Mouse (Mus musculus) embryonic fibroblast, embryonic 13.5 days (primary cell): ENCODE measurements at regions not wholly inside any gene's neighbourhood (a gene's known extent, or its start where the extent isn't known, plus 50 kb on each side); places are given as distances from the start of the nearest gene placed in this dataset.

Source experiments
- CTCF ChIP-seq: IDR thresholded peaks from 2 replicates; pipeline ENCODE4 v1.5.1; 2011; ENCODE audit warnings: mild to moderate bottlenecking, control low read depth, low read length, moderate library complexity, borderline replicate concordance; ENCODE audit not compliant: insufficient read depth
- POLR2A ChIP-seq: IDR thresholded peaks from 2 replicates; pipeline ENCODE4 v1.6.1; 2011; ENCODE audit warnings: low read depth, mild to moderate bottlenecking, control low read depth, low read length, moderate library complexity

- TF ChIP-seq POLR2A (no peak), CTCF (no peak)
Measured at GRCm38 (mm10) chr5:33485765-33486164, 52.0 kb upstream of the Nkx1-1 start.
